Mouse (Mus musculus) activated CD4-positive, CD25-positive, alpha-beta regulatory T cell (primary cell): Measurements from ENCODE around the gene Phox2a. TPM values are rescaled to one million over a fixed set of nuclear protein-coding genes. Genes with fewer than 3 reads are reported as not detected.

ENCODE experiments used
- polyA plus RNA-seq, 2 experiments: library from polyadenylated mRNA; unstranded; fragments of 100-300 nt; shearing (Covaris generic); gene quantifications; one replicate each; pipeline ENCODE4 v1.2.1; 2017

Phox2a gene
- not detected for polyA plus RNA-seq

DNA sequence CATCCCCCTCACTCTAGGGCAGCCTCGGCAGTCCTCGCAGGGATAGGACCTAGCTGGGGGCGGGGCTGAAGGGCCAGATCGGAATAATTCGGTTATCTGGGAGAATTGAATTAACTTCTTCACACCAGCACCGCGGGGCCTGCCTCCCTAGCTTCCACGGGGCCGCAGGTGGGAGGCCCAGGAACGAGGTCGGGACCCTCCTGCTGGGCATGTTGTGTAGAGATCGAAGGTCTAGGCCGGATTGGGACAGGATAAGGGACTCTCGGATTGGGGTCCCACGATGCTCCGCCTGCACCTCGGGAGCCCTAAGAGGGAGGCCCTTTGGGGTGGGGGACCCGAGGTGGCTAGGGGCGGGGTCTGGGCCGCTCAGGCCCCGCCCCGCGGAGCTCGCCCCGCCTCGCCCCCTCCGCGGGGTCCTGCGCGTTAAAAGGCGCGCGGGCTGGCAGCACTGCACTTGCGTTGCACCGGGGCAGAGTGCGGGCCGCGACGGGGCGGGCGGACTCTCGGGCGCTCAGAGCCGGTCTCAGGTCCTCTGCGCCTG lies at the start of gene Phox2a:
TSS of gene Phox2a (plus strand) at position 453 of the 541 bp plus-strand sequence.

GRCm38 (mm10) chr7:101837606-101838471 lies 19.7 kb downstream of the Phox2a start, which contains the start of gene Inppl1:
Gene Inppl1, minus strand, starts transcription at chr7:101838229.

DNA sequence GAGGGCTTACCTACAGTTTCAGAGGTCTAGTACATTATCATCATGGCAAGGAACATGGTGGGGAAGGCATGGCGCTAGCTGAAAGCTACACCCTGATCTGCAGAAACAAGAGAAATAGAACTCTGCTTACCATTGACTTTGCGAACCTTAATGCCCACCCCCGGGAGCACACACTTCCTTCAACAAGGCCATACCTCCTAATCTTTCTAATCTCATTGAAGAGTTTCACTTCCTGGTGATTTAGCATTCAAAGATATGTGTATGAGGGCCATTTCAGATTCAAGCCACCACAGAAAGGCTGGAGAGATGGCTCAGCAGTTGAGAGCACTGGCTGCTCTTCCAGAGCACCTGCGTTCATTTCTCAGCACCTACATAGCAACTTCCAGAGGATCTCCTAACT lies 39.0 kb downstream of the Phox2a start, which contains the start of gene Folr2:
TSS of gene Folr2 (minus strand) at position 101 of the 400 bp plus-strand sequence.

DNA sequence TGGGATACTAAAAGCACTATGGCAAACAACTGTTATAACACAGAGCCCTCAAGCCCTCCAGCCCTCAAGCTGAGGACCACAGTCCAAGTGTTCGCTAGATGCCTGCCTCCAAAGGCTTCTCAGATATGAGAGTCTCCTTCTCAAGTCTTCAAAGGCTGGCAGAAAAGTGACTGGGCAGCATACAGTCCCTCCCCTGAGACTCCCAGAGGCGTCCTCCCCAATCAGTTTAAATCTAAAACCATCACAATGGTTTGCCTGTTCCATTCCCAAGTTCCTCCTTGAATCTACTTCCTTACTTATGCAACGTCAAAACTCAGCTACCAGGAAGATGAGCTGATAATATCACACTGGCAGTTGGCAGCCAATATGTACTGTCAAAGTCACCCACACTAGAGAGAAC lies 45.3 kb downstream of the Phox2a start, which contains the start of gene Anapc15:
TSS of gene Anapc15 (plus strand) at position 301 of the 400 bp plus-strand sequence.

DNA sequence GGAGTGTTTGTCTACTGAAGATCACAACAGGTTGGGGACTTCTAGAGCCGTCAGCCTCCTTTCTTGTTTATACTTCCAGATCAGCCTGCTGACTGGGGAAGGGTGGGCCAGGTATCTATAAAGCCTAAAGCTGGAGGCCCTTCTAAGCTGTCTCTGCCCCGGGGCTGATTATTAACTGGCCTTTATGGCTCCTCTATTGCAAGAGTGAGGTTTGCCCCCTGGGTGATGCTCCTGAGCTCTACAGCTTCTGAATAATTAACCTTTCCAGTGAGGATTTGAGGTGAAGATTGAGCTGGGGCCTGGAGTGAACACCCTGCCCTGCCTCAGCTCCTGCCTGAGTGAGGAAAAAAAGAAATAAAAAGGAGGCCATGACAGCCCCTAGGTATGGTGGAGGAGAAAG lies 52.5 kb downstream of the Phox2a start, which contains the start of gene Folr1:
TSS of gene Folr1 (minus strand) at position 160 of the 400 bp plus-strand sequence.

Other genes starting within 250 kb of the Phox2a start
- 100 to 1,000 TPM in 1 of 2 experiments, 10 to 100 TPM in 1; 41.8 to 143 TPM for gene Art2b, start 232.7 kb upstream of the Phox2a start, polyA plus RNA-seq
- gene Clpb, start 154.7 kb upstream of the Phox2a start, polyA plus RNA-seq = 10 to 100 TPM; 15.6 to 19.9 TPM
- 10 to 100 TPM in 1 of 2 experiments, 1 to 10 TPM in 1; 6.7 to 11.4 TPM for gene Inppl1, start 19.9 kb downstream of the Phox2a start, polyA plus RNA-seq
- 1 to 10 TPM in 1 of 2 experiments, not detected in 1; 2.1 TPM for gene Folr2, start 38.9 kb downstream of the Phox2a start, polyA plus RNA-seq
- gene Anapc15, start 45.4 kb downstream of the Phox2a start, polyA plus RNA-seq = 10 to 100 TPM; 45.9 to 56.1 TPM
- not detected for gene Folr1, start 52.5 kb downstream of the Phox2a start, polyA plus RNA-seq
- gene Lamtor1, start 87.6 kb downstream of the Phox2a start, polyA plus RNA-seq = 100 to 1,000 TPM; 139 to 151 TPM
- gene Tomt, start 88.0 kb downstream of the Phox2a start, polyA plus RNA-seq = under 1 TPM; 0.84 to 0.94 TPM
- 1 to 10 TPM; 1.1 to 4.6 TPM for gene Lrrc51, start 115.6 kb downstream of the Phox2a start, polyA plus RNA-seq
- gene Numa1, start 115.8 kb downstream of the Phox2a start, polyA plus RNA-seq = 100 to 1,000 TPM in 1 of 2 experiments, 10 to 100 TPM in 1; 67.5 to 112 TPM
- 1 to 10 TPM; 6.6 to 8.5 TPM for gene Il18bp, start 200.4 kb downstream of the Phox2a start, polyA plus RNA-seq
- gene Rnf121, start 247.2 kb downstream of the Phox2a start, polyA plus RNA-seq = 10 to 100 TPM; 20.2 to 22.0 TPM
- gene Xndc1, start 247.2 kb downstream of the Phox2a start, polyA plus RNA-seq = 10 to 100 TPM; 16.1 to 23.3 TPM
- under 1 TPM; 0.25 to 0.70 TPM for gene Xntrpc, start 247.4 kb downstream of the Phox2a start, polyA plus RNA-seq